Mouse (Mus musculus): ENCODE measurements around the gene Tbk1. TPM values are rescaled to one million over a fixed set of nuclear protein-coding genes. Genes with fewer than 3 reads are reported as not detected.

The Tbk1 gene
- polyA plus RNA-seq, 1 experiment from 2014 or later = 37.5 TPM

- Histone ChIP-seq H3K27me3 (ENCODE audit: control insufficient read depth, insufficient read depth, low read length) (no peaks in the 10 kb centered on the region), H3K4me3 (ENCODE audit: low read length) (no peak overlapping the region), H3K4me1 (ENCODE audit: control insufficient read depth, insufficient read depth, low read length) (no peaks in the 10 kb centered on the region), H3K4me2 (replicated peaks; ENCODE audit: low read depth, low read length) (no peak overlapping the region), H3K9ac (ENCODE audit: low read depth, low read length) (no peak overlapping the region), H3K9me3 (ENCODE audit: control insufficient read depth, low read length) (no peaks in the 10 kb centered on the region), H3K27ac (ENCODE audit: low read depth, low read length) (no peak overlapping the region), H3K36me3 (ENCODE audit: control insufficient read depth, insufficient read depth, low read length) (no peaks in the 10 kb centered on the region)
- ATAC-seq (ENCODE audit: low FRiP score, low TSS enrichment) = peak; percentile 59
- WGBS = 29% methylated on average over 18 of the region's 18 CpGs
Observed at GRCm38 (mm10) chr10:121516008-121516600, 70.5 kb downstream of the Tbk1 start.

- 22% methylated on average over 24 of the region's 24 CpGs for WGBS
- ATAC-seq (ENCODE audit: low FRiP score, low TSS enrichment) = peak; percentile 36; the same call in 1 of the 2 replicates
- peaks cover 34% of the 10 kb centered on the region for H3K4me1 ChIP-seq (ENCODE audit: control insufficient read depth, insufficient read depth, low read length)
- H3K36me3 ChIP-seq (ENCODE audit: control insufficient read depth, insufficient read depth, low read length) = no peaks in the 10 kb centered on the region
- H3K9ac ChIP-seq (ENCODE audit: low read depth, low read length) = no peak overlapping the region
- no peak overlapping the region; the same call in 1 of the 2 replicates for H3K4me2 ChIP-seq (replicated peaks; ENCODE audit: low read depth, low read length)
- H3K9me3 ChIP-seq (ENCODE audit: control insufficient read depth, low read length) = no peaks in the 10 kb centered on the region
- no peak overlapping the region for H3K4me3 ChIP-seq (ENCODE audit: low read length)
- H3K27ac ChIP-seq (ENCODE audit: low read depth, low read length) = no peak overlapping the region
- no peaks in the 10 kb centered on the region for H3K27me3 ChIP-seq (ENCODE audit: control insufficient read depth, insufficient read depth, low read length)
Observed at GRCm38 (mm10) chr10:121509751-121510643, 76.6 kb downstream of the Tbk1 start.

DNA sequence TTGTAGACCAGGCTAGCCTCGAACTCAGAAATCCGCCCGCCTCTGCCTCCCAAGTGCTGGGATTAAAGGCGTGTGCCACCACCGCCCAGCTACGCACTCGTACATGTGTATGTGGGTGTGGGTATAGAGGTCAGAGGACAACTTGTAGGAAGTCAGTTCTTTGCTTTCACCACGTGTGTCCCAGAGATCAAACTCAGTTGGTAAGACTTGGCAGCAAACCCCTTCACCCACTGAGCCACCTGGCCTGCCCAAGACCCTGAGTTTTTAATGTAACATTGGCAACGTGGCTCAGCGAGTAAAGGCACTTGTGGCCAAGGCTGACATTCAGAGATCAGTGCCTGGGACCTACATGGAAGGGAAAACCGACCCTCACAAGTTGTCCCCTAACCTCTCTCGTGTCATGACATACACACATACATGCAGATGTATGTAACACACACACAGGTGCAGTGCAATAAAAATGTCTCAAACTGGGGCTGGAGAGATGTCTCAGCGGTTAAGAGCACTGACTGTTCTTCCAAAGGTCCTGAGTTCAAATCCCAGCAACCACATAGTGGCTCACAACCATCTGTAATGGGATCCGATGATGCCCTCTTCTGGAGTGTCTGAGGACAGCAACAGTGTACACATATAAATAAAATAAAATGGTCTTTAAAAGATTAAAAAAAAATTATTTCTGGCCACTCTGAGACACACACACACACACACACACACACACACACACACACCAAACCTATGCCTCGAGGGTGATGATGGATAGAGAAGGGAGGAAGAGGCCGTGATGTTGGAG lies 78.6 kb downstream of the Tbk1 start:
- no peaks in the 10 kb centered on the region for H3K9me3 ChIP-seq (ENCODE audit: control insufficient read depth, low read length)
- no peaks in the 10 kb centered on the region for H3K27me3 ChIP-seq (ENCODE audit: control insufficient read depth, insufficient read depth, low read length)
- no peak for ATAC-seq (ENCODE audit: low FRiP score, low TSS enrichment)
- peaks cover 37% of the 10 kb centered on the region for H3K4me1 ChIP-seq (ENCODE audit: control insufficient read depth, insufficient read depth, low read length)
- no peaks in the 10 kb centered on the region for H3K36me3 ChIP-seq (ENCODE audit: control insufficient read depth, insufficient read depth, low read length)
- no peak overlapping the region for H3K4me3 ChIP-seq (ENCODE audit: low read length)
- H3K4me2 ChIP-seq (replicated peaks; ENCODE audit: low read depth, low read length) = no peak overlapping the region
- H3K9ac ChIP-seq (ENCODE audit: low read depth, low read length) = no peak overlapping the region
- 91% methylated on average over 16 of the region's 16 CpGs for WGBS
- H3K27ac ChIP-seq (ENCODE audit: low read depth, low read length) = no peak overlapping the region

DNA sequence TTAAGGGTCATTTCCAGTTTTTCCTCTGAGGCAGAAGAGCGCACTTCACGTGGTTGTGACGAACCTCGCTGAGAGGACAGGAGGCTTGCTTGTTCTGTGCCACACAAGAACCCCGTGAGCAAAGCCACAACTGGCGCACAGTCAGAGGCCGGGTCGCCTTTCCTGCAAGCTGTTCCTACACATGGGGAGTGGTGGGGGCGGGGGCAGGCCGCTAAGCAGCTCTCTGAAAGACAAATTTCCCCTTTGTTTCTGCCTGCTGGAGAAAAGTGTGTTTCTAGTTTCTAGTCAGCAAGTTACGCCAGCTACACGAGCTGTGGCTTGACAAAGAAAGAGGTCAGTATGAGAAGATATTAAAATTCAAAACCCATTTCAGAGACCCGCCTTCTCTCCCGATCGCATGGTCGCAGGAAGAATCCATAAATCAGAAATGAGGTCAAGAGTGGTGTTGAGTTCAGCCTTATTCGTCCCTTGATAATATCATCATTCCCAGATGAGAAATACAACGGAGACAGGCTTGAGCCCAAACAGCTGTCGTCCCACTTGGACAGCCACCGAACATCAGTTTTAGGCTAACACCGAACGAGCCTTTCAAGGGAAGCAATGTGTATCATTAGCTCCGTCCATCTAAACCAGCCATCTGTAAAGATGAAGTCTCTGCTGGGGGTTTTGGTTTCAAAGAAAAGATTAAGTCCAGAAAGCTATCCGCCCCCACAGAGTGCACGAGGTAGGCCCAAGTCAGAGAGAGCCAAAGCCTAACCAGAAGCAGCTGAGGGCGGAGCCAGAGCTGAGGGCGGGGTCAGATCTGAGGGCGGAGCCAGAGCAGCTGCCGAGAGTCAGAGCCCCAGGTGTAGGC lies 79.6 kb downstream of the Tbk1 start:
- ATAC-seq (ENCODE audit: low FRiP score, low TSS enrichment) = peak; percentile 68
- Histone ChIP-seq H3K4me3 (ENCODE audit: low read length) (no peak overlapping the region; the same call in 1 of the 2 replicates), H3K4me2 (replicated peaks; ENCODE audit: low read depth, low read length) (peak overlapping the region; percentile 15), H3K9me3 (ENCODE audit: control insufficient read depth, low read length) (no peaks in the 10 kb centered on the region), H3K27ac (ENCODE audit: low read depth, low read length) (peak overlapping the region; percentile 89), H3K9ac (ENCODE audit: low read depth, low read length) (peak overlapping the region; percentile 23; the same call in 1 of the 2 replicates), H3K4me1 (ENCODE audit: control insufficient read depth, insufficient read depth, low read length) (peaks cover 37% of the 10 kb centered on the region), H3K36me3 (ENCODE audit: control insufficient read depth, insufficient read depth, low read length) (no peaks in the 10 kb centered on the region), H3K27me3 (ENCODE audit: control insufficient read depth, insufficient read depth, low read length) (no peaks in the 10 kb centered on the region)
- WGBS = 21% methylated on average over 29 of the region's 29 CpGs

DNA sequence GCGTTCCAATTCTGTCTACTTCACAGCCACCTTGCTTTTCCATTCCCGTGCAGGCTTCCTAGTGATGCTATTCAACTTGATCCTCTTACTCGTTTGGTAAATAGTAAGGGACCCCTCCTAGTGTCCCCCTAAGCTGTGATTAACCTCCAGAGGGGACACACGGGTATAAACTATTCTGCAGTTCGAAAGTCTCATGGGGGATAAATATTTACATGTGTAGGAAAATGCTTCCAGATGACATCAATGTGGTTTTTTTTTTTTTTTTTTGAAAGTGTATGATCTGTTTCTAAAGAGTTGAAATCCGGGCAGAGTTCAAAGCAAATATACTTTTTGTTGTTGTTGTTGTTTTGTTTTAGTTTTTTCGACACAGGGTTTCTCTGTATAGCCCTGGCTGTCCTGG lies 80.7 kb downstream of the Tbk1 start:
- Histone ChIP-seq H3K4me1 (ENCODE audit: control insufficient read depth, insufficient read depth, low read length) (peaks cover 42% of the 10 kb centered on the region), H3K4me3 (ENCODE audit: low read length) (no peak overlapping the region), H3K9ac (ENCODE audit: low read depth, low read length) (no peak overlapping the region), H3K9me3 (ENCODE audit: control insufficient read depth, low read length) (no peaks in the 10 kb centered on the region), H3K27me3 (ENCODE audit: control insufficient read depth, insufficient read depth, low read length) (no peaks in the 10 kb centered on the region), H3K36me3 (ENCODE audit: control insufficient read depth, insufficient read depth, low read length) (no peaks in the 10 kb centered on the region), H3K27ac (ENCODE audit: low read depth, low read length) (peak overlapping the region; percentile 64), H3K4me2 (replicated peaks; ENCODE audit: low read depth, low read length) (peak overlapping the region; percentile 61; the same call in 1 of the 2 replicates)
- ATAC-seq (ENCODE audit: low FRiP score, low TSS enrichment) = no peak
- WGBS = 73% methylated on average over 7 of the region's 7 CpGs

- WGBS = 24% methylated on average over 35 of the region's 35 CpGs
- H3K9ac ChIP-seq (ENCODE audit: low read depth, low read length) = peak overlapping the region; percentile 37; the same call in 1 of the 2 replicates
- H3K9me3 ChIP-seq (ENCODE audit: control insufficient read depth, low read length) = no peaks in the 10 kb centered on the region
- no peaks in the 10 kb centered on the region for H3K27me3 ChIP-seq (ENCODE audit: control insufficient read depth, insufficient read depth, low read length)
- peaks cover 38% of the 10 kb centered on the region for H3K4me1 ChIP-seq (ENCODE audit: control insufficient read depth, insufficient read depth, low read length)
- peak; percentile 53; the same call in 1 of the 2 replicates for ATAC-seq (ENCODE audit: low FRiP score, low TSS enrichment)
- peak overlapping the region; percentile 64 for H3K27ac ChIP-seq (ENCODE audit: low read depth, low read length)
- peak overlapping the region; percentile 35 for H3K4me3 ChIP-seq (ENCODE audit: low read length)
- no peaks in the 10 kb centered on the region for H3K36me3 ChIP-seq (ENCODE audit: control insufficient read depth, insufficient read depth, low read length)
- peak overlapping the region; percentile 61 for H3K4me2 ChIP-seq (replicated peaks; ENCODE audit: low read depth, low read length)
Observed at GRCm38 (mm10) chr10:121504973-121505911, 81.3 kb downstream of the Tbk1 start.

- Histone ChIP-seq H3K9me3 (ENCODE audit: control insufficient read depth, low read length) (no peaks in the 10 kb centered on the region), H3K27ac (ENCODE audit: low read depth, low read length) (no peak overlapping the region), H3K27me3 (ENCODE audit: control insufficient read depth, insufficient read depth, low read length) (no peaks in the 10 kb centered on the region), H3K9ac (ENCODE audit: low read depth, low read length) (no peak overlapping the region), H3K4me1 (ENCODE audit: control insufficient read depth, insufficient read depth, low read length) (peaks cover 25% of the 10 kb centered on the region; the same call in 1 of the 2 replicates), H3K4me2 (replicated peaks; ENCODE audit: low read depth, low read length) (no peak overlapping the region), H3K4me3 (ENCODE audit: low read length) (no peak overlapping the region), H3K36me3 (ENCODE audit: control insufficient read depth, insufficient read depth, low read length) (no peaks in the 10 kb centered on the region)
- WGBS = 76% methylated on average over 5 of the region's 5 CpGs
- ATAC-seq (ENCODE audit: low FRiP score, low TSS enrichment) = no peak
Observed at GRCm38 (mm10) chr10:121501160-121501559, 85.4 kb downstream of the Tbk1 start.
